Mouse (Mus musculus) myocyte (in vitro differentiated cells): ENCODE data around the gene Yju2. TPM values are rescaled to one million over a fixed set of nuclear protein-coding genes. Genes with fewer than 3 reads are reported as not detected.
A peak's percentile ranks its signal among the peaks of the same experiment; 100 is the strongest.

Source experiments
- H3K27me3 ChIP-seq: one replicate; pipeline ENCODE4 v1.6.1; 2011; ENCODE audit not compliant: control insufficient read depth, insufficient read depth, insufficient read length
- H3K36me3 ChIP-seq: one replicate; pipeline ENCODE4 v1.6.1; 2011; ENCODE audit not compliant: control insufficient read depth, insufficient read depth
- H3K4me2 ChIP-seq: one replicate; pipeline ENCODE4 v1.6.1; 2011; ENCODE audit warnings: low read depth, control low read depth
- H3K4me3 ChIP-seq: one replicate; pipeline ENCODE4 v1.5.1; 2011; ENCODE audit warnings: mild to moderate bottlenecking, control low read depth, moderate library complexity
- H3K79me2 ChIP-seq: one replicate; pipeline ENCODE4 v1.6.1; 2011; ENCODE audit not compliant: control insufficient read depth, insufficient read depth
- H3ac ChIP-seq: one replicate; pipeline ENCODE4 v1.6.1; 2011; ENCODE audit not compliant: control insufficient read depth, insufficient read length
- CEBPB ChIP-seq: IDR thresholded peaks from 2 replicates; pipeline ENCODE4 v1.6.1; 2011; ENCODE audit warnings: mild to moderate bottlenecking, moderate library complexity; ENCODE audit not compliant: poor library complexity, insufficient read depth, severe bottlenecking
- E2F4 ChIP-seq: IDR thresholded peaks from one replicate; pipeline ENCODE4 v1.6.1; 2011; ENCODE audit warnings: mild to moderate bottlenecking, control low read depth, moderate library complexity; ENCODE audit not compliant: insufficient read depth
- MAX ChIP-seq: IDR thresholded peaks from one replicate; pipeline ENCODE4 v1.6.1; 2011; ENCODE audit warnings: low read depth, mild to moderate bottlenecking, control low read depth
- MYOD1 ChIP-seq, 3 experiments: IDR thresholded peaks; one replicate each; pipeline ENCODE4 v1.6.1; 2011; ENCODE audit warnings: control low read depth in 2 of 3, low read depth in 2 of 3, mild to moderate bottlenecking in 2 of 3, moderate library complexity in 1 of 3; ENCODE audit not compliant: insufficient read length in 2 of 3, control insufficient read depth in 1 of 3
- MYOG ChIP-seq, 3 experiments: IDR thresholded peaks; one replicate each; pipeline ENCODE4 v1.6.1; 2011; ENCODE audit warnings: control low read depth in 2 of 3, low read depth in 2 of 3, mild to moderate bottlenecking in 2 of 3; ENCODE audit not compliant: insufficient read length in 2 of 3, control insufficient read depth in 1 of 3, insufficient read depth in 1 of 3
- POLR2A ChIP-seq: IDR thresholded peaks from one replicate; pipeline ENCODE4 v1.6.1; 2011; ENCODE audit warnings: low read depth, mild to moderate bottlenecking, control low read depth, moderate library complexity; ENCODE audit not compliant: insufficient read length
- POLR2AphosphoS2 ChIP-seq: IDR thresholded peaks from one replicate; pipeline ENCODE4 v1.6.1; 2011; ENCODE audit warnings: low read depth, control low read depth; ENCODE audit not compliant: insufficient read length
- REST ChIP-seq: IDR thresholded peaks from one replicate; pipeline ENCODE4 v1.6.1; 2011; ENCODE audit warnings: mild to moderate bottlenecking, control low read depth, moderate library complexity; ENCODE audit not compliant: insufficient read depth, insufficient read length
- SRF ChIP-seq: IDR thresholded peaks from one replicate; pipeline ENCODE4 v1.6.1; 2011; ENCODE audit warnings: low read depth; ENCODE audit not compliant: control insufficient read depth, insufficient read length
- TCF12 ChIP-seq: IDR thresholded peaks from one replicate; pipeline ENCODE4 v1.6.1; 2011; ENCODE audit warnings: mild to moderate bottlenecking, control low read depth; ENCODE audit not compliant: poor library complexity, insufficient read depth, severe bottlenecking
- TCF3 ChIP-seq: IDR thresholded peaks from one replicate; pipeline ENCODE4 v1.6.1; 2011; ENCODE audit warnings: low read depth, control low read depth; ENCODE audit not compliant: insufficient read length
- USF1 ChIP-seq: IDR thresholded peaks from one replicate; pipeline ENCODE4 v1.6.1; 2011; ENCODE audit warnings: low read depth, mild to moderate bottlenecking, control low read depth, moderate library complexity
- polyA plus RNA-seq: library from polyadenylated mRNA; unstranded; fragments of >200 nt; fragmentation: generic; extraction: Trizol; gene quantifications from one replicate; pipeline ENCODE4 v1.2.1, GENCODE M21; 2012; ENCODE audit warnings: missing spikeins

Gene Yju2
- polyA plus RNA-seq, 1 experiment = 9.3 TPM

DNA sequence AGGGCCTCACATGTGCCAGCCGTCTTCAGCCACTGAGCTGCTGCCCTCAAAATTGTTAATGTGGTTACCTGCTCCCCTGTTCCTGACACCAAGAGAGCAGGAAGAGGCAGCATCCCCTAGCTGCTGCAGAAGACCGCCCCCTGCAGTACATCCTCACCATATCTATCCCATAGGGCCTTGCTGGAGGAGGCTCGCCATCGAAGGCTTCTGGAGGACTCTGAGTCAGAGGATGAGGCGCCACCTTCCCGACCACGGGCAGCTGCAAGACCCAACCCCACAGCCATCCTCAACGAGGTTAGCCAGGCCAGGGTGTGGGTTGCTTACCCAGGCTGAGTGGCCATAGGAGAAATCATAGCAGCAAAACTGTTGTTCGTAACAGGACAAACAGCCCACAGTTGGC lies 6.1 kb downstream of the Yju2 start:
- TF ChIP-seq SRF (no peak), MYOD1 (IDR thresholded peaks at IDR 0.05; ENCODE audit: control insufficient read depth in 1 of 3, insufficient read length in 2 of 3, low read depth in 2 of 3) (no peak), MYOG (IDR thresholded peaks at IDR 0.05; ENCODE audit: control insufficient read depth in 1 of 3, insufficient read depth in 1 of 3, insufficient read length in 2 of 3, low read depth in 2 of 3) (no peak), TCF3 (no peak), TCF12 (no peak), E2F4 (no peak), POLR2AphosphoS2 (no peak), POLR2A (no peak), CEBPB (no peak), MAX (no peak), USF1 (no peak), REST (no peak)
- Histone ChIP-seq H3K4me2 (no peak overlapping the region), H3ac (no peak overlapping the region), H3K4me3 (no peak overlapping the region), H3K79me2 (peaks cover 3% of the 10 kb centered on the region), H3K27me3 (peaks cover 2% of the 10 kb centered on the region), H3K36me3 (peaks cover 10% of the 10 kb centered on the region)

DNA sequence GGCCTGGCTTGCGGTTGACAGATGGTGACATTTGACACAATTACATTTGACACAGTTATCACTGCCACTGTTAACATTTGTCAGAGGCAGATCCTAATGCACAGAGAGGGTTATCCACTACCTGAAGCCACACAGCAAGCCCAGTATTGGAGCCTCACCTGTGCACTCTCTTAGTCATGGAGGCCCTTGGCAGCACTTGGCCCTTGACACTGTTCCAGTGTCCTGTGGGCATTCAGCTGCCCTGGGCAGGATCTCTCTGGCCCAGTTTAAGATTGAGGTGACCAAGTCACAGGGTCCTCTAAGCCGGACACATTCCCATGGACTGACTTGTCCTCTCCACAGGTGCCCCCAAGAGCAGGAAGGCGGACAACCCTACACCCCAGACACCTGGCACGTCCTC lies 8.3 kb downstream of the Yju2 start:
- no peaks in the 10 kb centered on the region for H3K79me2 ChIP-seq
- peaks cover 10% of the 10 kb centered on the region for H3K36me3 ChIP-seq
- no peak overlapping the region for H3K4me3 ChIP-seq
- TF ChIP-seq USF1 (no peak), CEBPB (no peak)
- H3K4me2 ChIP-seq = no peak overlapping the region
- no peak overlapping the region for H3ac ChIP-seq
- peaks cover 17% of the 10 kb centered on the region for H3K27me3 ChIP-seq

DNA sequence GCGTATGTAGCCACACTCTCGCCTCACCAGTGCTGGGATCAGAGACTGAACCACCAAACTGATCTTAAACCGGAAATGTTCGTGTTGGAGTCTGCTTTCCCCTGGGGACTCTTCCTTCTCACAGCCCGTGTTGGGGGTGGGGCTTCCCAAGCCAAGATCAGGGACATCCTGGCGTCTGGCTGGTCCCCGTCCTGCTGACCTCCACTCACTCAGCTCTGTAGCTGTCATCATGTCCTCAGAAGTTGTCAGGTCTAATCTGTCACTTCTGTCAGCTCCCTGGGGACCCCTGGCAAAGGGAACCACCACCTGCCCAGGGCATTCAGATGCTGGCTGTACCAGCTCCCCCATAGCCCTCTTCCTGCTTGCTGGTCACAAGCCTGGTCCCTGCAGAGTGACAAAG lies 9.3 kb downstream of the Yju2 start:
- H3ac ChIP-seq = no peak overlapping the region
- TF ChIP-seq MAX = no peak
- TF ChIP-seq TCF3 = no peak
- TF ChIP-seq USF1 = no peak
- TF ChIP-seq REST = no peak
- no peak overlapping the region for H3K4me2 ChIP-seq
- peaks cover 10% of the 10 kb centered on the region for H3K36me3 ChIP-seq
- no peaks in the 10 kb centered on the region for H3K79me2 ChIP-seq
- peaks cover 17% of the 10 kb centered on the region for H3K27me3 ChIP-seq
- no peak overlapping the region for H3K4me3 ChIP-seq

DNA sequence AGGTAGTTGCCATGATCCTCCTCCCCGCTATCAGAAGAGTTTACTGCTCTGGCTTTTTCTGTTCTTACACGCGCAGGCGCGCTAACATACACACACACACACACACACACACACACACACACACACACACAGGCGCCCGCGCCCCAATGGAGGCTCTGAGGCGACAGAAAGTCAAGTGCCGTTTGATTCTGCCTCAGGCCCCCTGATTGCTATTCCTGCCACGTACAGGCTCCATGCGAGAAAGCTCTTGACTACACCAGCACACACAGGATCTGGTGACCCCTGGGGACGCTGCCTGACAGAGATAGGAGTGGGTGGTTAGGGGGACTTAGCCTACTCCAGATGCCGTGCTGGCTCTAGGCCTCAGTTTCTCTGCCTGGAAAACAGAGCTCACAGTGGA lies 10.7 kb downstream of the Yju2 start:
- Histone ChIP-seq H3K27me3 (peaks cover 17% of the 10 kb centered on the region), H3ac (no peak overlapping the region), H3K36me3 (peaks cover 5% of the 10 kb centered on the region), H3K4me3 (no peak overlapping the region), H3K79me2 (no peaks in the 10 kb centered on the region), H3K4me2 (no peak overlapping the region)
- TF ChIP-seq POLR2AphosphoS2 (no peak), MYOD1 (IDR thresholded peaks at IDR 0.05; ENCODE audit: control insufficient read depth in 1 of 3, insufficient read length in 2 of 3, low read depth in 2 of 3) (no peak), SRF (no peak), MYOG (IDR thresholded peaks at IDR 0.05; ENCODE audit: control insufficient read depth in 1 of 3, insufficient read depth in 1 of 3, insufficient read length in 2 of 3, low read depth in 2 of 3) (no peak), CEBPB (no peak), TCF3 (no peak), REST (no peak), TCF12 (no peak), E2F4 (no peak), MAX (no peak), POLR2A (no peak), USF1 (no peak)

DNA sequence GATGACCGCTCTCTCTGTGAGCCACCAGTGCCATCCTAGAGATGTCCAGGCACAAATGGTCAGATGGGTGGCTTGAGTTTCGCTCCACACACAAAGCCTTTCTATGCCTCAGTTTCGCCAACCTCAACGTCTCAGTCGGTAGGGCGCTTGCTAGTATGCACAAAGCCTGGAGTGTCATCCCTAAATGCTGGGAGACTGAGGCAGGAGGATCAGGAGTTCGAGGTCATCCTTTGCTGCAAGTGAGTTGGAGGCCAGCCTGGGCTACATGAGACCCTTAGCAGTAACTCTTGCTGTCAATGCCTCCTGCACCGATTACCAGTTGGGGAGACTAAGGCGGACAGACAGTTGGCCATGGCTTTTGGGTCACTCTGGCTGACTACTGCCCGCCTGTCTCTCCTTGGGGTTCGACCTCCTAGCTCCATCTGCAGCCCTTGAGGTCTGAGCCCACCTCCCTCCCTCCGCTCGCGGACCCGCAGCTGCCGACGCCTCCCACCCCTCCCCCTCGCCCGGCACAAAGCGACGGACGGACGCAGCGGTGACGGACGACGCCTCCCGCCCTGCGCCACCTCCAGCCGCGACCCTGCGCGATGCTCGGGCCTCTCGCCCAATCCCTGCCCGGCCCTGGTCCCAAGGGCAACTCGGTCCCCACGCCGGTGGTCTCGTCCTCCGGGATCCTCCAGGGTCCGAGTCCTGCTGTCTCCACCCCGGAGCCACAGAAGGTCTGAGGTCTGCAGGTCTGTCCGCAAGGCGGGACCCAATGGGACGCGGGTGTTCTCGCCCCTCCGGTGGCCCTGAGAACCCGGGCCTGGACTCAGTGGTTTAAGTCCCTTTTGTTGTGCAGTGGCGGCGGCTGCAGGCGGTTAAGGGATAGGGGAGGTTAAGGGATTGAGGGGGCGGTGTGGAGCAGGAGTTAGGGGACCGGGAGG lies 11.3 kb downstream of the Yju2 start, which contains the start of gene Shd:
Gene Shd (plus strand): TSS at position 502 of the 926 bp plus-strand sequence.
- Histone ChIP-seq H3K4me2 (no peak within 1 kb of the TSS), H3K27me3 (peaks cover 17% of the 10 kb centered on the region), H3K79me2 (no peaks in the 10 kb centered on the region), H3K4me3 (no peak within 1 kb of the TSS), H3K36me3 (peaks cover 5% of the 10 kb centered on the region), H3ac (no peak within 1 kb of the TSS)
- TF ChIP-seq MAX (no peak), POLR2AphosphoS2 (peak; percentile 27), TCF12 (no peak), TCF3 (no peak), POLR2A (peak; percentile 22), REST (no peak)
